Mouse (Mus musculus) olfactory bulb, adult 2 months (tissue): ENCODE data around the gene Krtap5-1.
"Not testable (repeated sequence)": the region's sequence is repeated elsewhere in the genome, so short reads cannot be mapped to it uniquely, and the experiment has no call there.

Source experiments
- CTCF ChIP-seq: fragments of 200-500 bp; IDR thresholded peaks from 2 replicates; pipeline ENCODE4 v1.5.1; 2012; ENCODE audit warnings: low read depth, mild to moderate bottlenecking, low read length, moderate library complexity; ENCODE audit not compliant: insufficient read depth
- POLR2A ChIP-seq: fragments of 200-500 bp; IDR thresholded peaks from 2 replicates; pipeline ENCODE4 v1.6.1; 2012; ENCODE audit warnings: mild to moderate bottlenecking, low read depth, low read length, moderate library complexity; ENCODE audit not compliant: insufficient read depth

GRCm38 (mm10) chr7:142293851-142294250 lies 3.1 kb downstream of the Krtap5-1 start:
- not testable (repeated sequence) for TF ChIP-seq POLR2A
- TF ChIP-seq CTCF = 0 out of 2 replicates have a peak, but pooled peaks have one; percentile 21
